Mouse (Mus musculus) gastrocnemius, postnatal 36 days (tissue): ENCODE data around the gene Spryd4. TPM values are rescaled to one million over a fixed set of nuclear protein-coding genes. Genes with fewer than 3 reads are reported as not detected.
"Not testable (repeated sequence)": the region's sequence is repeated elsewhere in the genome, so short reads cannot be mapped to it uniquely, and the experiment has no call there.

Experiments used
- DNase-seq, 2 experiments: peaks; one replicate each; pipeline ENCODE4 v3.0.0; 2022
- intact Hi-C: fragments of 180-260 bp; cut with DNase I; formaldehyde crosslinking; loops from one replicate; pipeline ENCODE4 v1.15.1; 2025
- total RNA-seq, 2 experiments: library from RNA; stranded (reverse); gene quantifications; 2 replicates each; pipeline ENCODE4 v1.2.3; 2021

Spryd4 gene
- total RNA-seq, 2 experiments from 2014 or later = 31.8 to 32.3 TPM

- intact Hi-C loops, DNase-seq: not testable (repeated sequence)
These were observed 19.4 kb downstream of the Spryd4 start for GRCm38 (mm10) chr10:128192030-128192766.

GRCm38 (mm10) chr10:128191472-128191871, 20.1 kb downstream of the Spryd4 start:
- intact Hi-C loops = no loop called here
- no peak for DNase-seq

GRCm38 (mm10) chr10:128188242-128188877, 23.2 kb downstream of the Spryd4 start:
- intact Hi-C loops = no loop called here
- DNase-seq = peak; percentile 64 to 65

- intact Hi-C loops = loop anchor here (2.0 kb wide), 2 partner anchors 46 to 96 kb away; partner anchors contain the start of gene Baz2a
These were observed 24.4 kb downstream of the Spryd4 start for GRCm38 (mm10) chr10:128187181-128187605.

GRCm38 (mm10) chr10:128185959-128186358, 25.6 kb downstream of the Spryd4 start:
- intact Hi-C loops = loop anchor here (2.0 kb wide), 2 partner anchors 45 to 95 kb away; partner anchors contain the start of gene Baz2a
- DNase-seq = peak; percentile 68 to 69

More at GRCm38 (mm10) chr10:128187181-128187605, 24.4 kb downstream of the Spryd4 start:
- no peak for DNase-seq

GRCm38 (mm10) chr10:128185277-128185940, 26.2 kb downstream of the Spryd4 start:
- intact Hi-C loops = no loop called here
- DNase-seq = no peak

- no peak for DNase-seq
- intact Hi-C loops = no loop called here
These were observed 27.3 kb downstream of the Spryd4 start for GRCm38 (mm10) chr10:128184296-128184695.

- no peak for DNase-seq
- intact Hi-C loops = no loop called here
These were observed 31.6 kb downstream of the Spryd4 start, which contains the start of gene Rbms2 for GRCm38 (mm10) chr10:128179989-128180388. Rbms2 (minus strand) TSS chr10:128180297.

GRCm38 (mm10) chr10:128177316-128177715, 34.3 kb downstream of the Spryd4 start:
- intact Hi-C loops = no loop called here
- DNase-seq = no peak

- DNase-seq = peak in 1 of 2 experiments; percentile 60
- intact Hi-C loops = no loop called here
These were observed 35.4 kb downstream of the Spryd4 start for GRCm38 (mm10) chr10:128175996-128176755.

GRCm38 (mm10) chr10:128175302-128175701, 36.3 kb downstream of the Spryd4 start:
- intact Hi-C loops = no loop called here
- no peak for DNase-seq

- intact Hi-C loops, DNase-seq: not testable (repeated sequence)
These were observed 40.3 kb downstream of the Spryd4 start for GRCm38 (mm10) chr10:128171348-128171747.

GRCm38 (mm10) chr10:128167091-128167490, 44.5 kb downstream of the Spryd4 start:
- no peak for DNase-seq
- intact Hi-C loops = no loop called here

- intact Hi-C loops, DNase-seq: not testable (repeated sequence)
These were observed 45.9 kb downstream of the Spryd4 start for GRCm38 (mm10) chr10:128165726-128166125.

Other genes with a start within 250 kb of the Spryd4 start
- not detected for gene Hsd17b6, start 204.2 kb downstream of the Spryd4 start, total RNA-seq
- gene Prim1, start 196.6 kb downstream of the Spryd4 start, total RNA-seq = 1 to 10 TPM in 1 of 2 experiments, under 1 TPM in 1; 0.71 to 1.1 TPM
- 100 to 1,000 TPM; 318 to 407 TPM for gene Naca, start 176.2 kb downstream of the Spryd4 start, total RNA-seq
- 10 to 100 TPM; 56.6 to 60.7 TPM for gene Ptges3, start 152.9 kb downstream of the Spryd4 start, total RNA-seq
- gene Atp5b, start 128.5 kb downstream of the Spryd4 start, total RNA-seq = 1,000 to 10,000 TPM; 3,740 to 3,926 TPM
- gene Baz2a, start 120.2 kb downstream of the Spryd4 start, total RNA-seq = 10 to 100 TPM; 11.9 to 14.2 TPM
- gene Rbms2, start 31.5 kb downstream of the Spryd4 start, total RNA-seq = 10 to 100 TPM; 53.4 to 58.1 TPM
- gene Gls2, start 17.4 kb downstream of the Spryd4 start, total RNA-seq = under 1 TPM; 0.35 to 0.59 TPM
- gene Mip, start 14.0 kb upstream of the Spryd4 start, total RNA-seq = not detected
- gene Timeless, start 20.3 kb upstream of the Spryd4 start, total RNA-seq = 1 to 10 TPM; 1.7 to 2.2 TPM
- gene Apon, start 42.3 kb upstream of the Spryd4 start, total RNA-seq = not detected
- gene Apof, start 56.9 kb upstream of the Spryd4 start, total RNA-seq = not detected
- 1 to 10 TPM; 3.2 to 3.9 TPM for gene Stat2, start 58.8 kb upstream of the Spryd4 start, total RNA-seq
- not detected for gene Il23a, start 86.9 kb upstream of the Spryd4 start, total RNA-seq
- gene Pan2, start 91.5 kb upstream of the Spryd4 start, total RNA-seq = 1 to 10 TPM; 4.4 to 5.6 TPM
- 10 to 100 TPM; 41.6 to 45.4 TPM for gene Cnpy2, start 110.7 kb upstream of the Spryd4 start, total RNA-seq
- gene Cs, start 125.9 kb upstream of the Spryd4 start, total RNA-seq = 100 to 1,000 TPM; 586 to 610 TPM
- gene Coq10a, start 157.2 kb upstream of the Spryd4 start, total RNA-seq = 100 to 1,000 TPM; 433 to 434 TPM
- gene Ankrd52, start 165.3 kb upstream of the Spryd4 start, total RNA-seq = 10 to 100 TPM; 50.5 to 55.7 TPM
- not detected for gene Slc39a5, start 189.4 kb upstream of the Spryd4 start, total RNA-seq
- gene Nabp2, start 199.7 kb upstream of the Spryd4 start, total RNA-seq = 10 to 100 TPM; 48.1 to 50.4 TPM
- 10 to 100 TPM; 10.4 to 10.5 TPM for gene Rnf41, start 199.8 kb upstream of the Spryd4 start, total RNA-seq
- 10 to 100 TPM; 39.2 to 46.4 TPM for gene Smarcc2, start 247.4 kb upstream of the Spryd4 start, total RNA-seq